Mouse (Mus musculus) olfactory bulb, adult 2 months (tissue): ENCODE data around the gene Sec1. TPM values are rescaled to one million over a fixed set of nuclear protein-coding genes. Genes with fewer than 3 reads are reported as not detected.
A peak's percentile ranks its signal among the peaks of the same experiment; 100 is the strongest.

ENCODE experiments used
- H3K27ac ChIP-seq: fragments of 200-500 bp; 2 replicates; pipeline ENCODE4 v1.5.1; 2012; ENCODE audit warnings: low read depth, low read length; ENCODE audit not compliant: insufficient read depth
- H3K4me1 ChIP-seq: fragments of 200-500 bp; 2 replicates; pipeline ENCODE4 v1.6.1; 2012; ENCODE audit warnings: low read length; ENCODE audit not compliant: control insufficient read depth, insufficient read depth
- H3K4me3 ChIP-seq: fragments of 200-500 bp; 2 replicates; pipeline ENCODE4 v1.5.1; 2012; ENCODE audit warnings: mild to moderate bottlenecking, low read depth, low read length, moderate library complexity; ENCODE audit not compliant: insufficient read depth
- CTCF ChIP-seq: fragments of 200-500 bp; IDR thresholded peaks from 2 replicates; pipeline ENCODE4 v1.5.1; 2012; ENCODE audit warnings: low read depth, mild to moderate bottlenecking, low read length, moderate library complexity; ENCODE audit not compliant: insufficient read depth
- POLR2A ChIP-seq: fragments of 200-500 bp; IDR thresholded peaks from 2 replicates; pipeline ENCODE4 v1.6.1; 2012; ENCODE audit warnings: mild to moderate bottlenecking, low read depth, low read length, moderate library complexity; ENCODE audit not compliant: insufficient read depth
- WGBS: fragments of 180-500 bp; shearing (Covaris S2); methylation state at CpG from one replicate; pipeline ENCODE4 v1.1.7; 2018; 5-methylcytosine and 5-hydroxymethylcytosine counted together
- polyA plus RNA-seq: library from polyadenylated mRNA; stranded (reverse); fragments of >200 nt; gene quantifications from 2 replicates; pipeline ENCODE4 v1.2.4, GENCODE M21; 2012; ENCODE audit warnings: low replicate concordance; ENCODE audit not compliant: missing spikeins, insufficient read depth, insufficient read length

Sec1 gene
- not detected in 2 replicates for polyA plus RNA-seq

DNA sequence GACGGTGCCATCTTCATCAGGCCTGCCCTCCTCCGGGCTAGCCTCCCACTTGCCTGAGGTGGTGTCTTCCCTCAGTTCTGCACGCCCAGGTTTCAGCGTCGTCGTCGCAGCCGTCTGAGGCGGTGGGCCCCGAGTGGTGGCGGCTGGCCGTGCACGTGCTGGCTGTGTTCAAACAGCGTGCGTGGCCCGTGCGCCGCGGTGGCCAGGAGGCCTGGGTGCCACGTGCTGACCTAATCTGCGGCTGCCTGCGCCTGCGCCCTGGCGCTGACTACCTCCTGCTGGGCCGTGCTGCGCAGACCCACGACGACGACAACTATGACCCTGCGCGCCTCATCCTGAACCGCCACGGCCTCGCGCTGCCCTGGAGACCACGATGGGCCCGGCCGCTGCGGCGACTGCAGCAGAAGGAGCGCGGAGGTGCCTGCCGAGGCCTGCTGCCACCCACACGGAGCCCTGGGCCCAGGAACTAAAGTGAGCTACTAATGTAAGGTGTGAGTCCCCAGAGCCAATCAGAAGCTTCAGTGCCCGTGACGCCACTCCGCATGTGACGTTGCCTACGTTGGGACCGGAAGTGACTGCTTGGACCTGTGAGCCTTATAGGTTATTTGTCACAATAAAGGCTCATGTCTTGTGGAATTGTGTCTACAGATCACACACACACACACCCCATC, at the start of gene Sec1:
Sec1 (minus strand) TSS at position 482 of the 671 bp plus-strand sequence.
- peaks cover 20% of the 10 kb centered on the region for H3K4me1 ChIP-seq
- TF ChIP-seq CTCF (no peak), POLR2A (no peak)
- WGBS, result 92% methylated on average over 50 of the region's 50 CpGs
- no peak within 1 kb of the TSS for H3K4me3 ChIP-seq
- H3K27ac ChIP-seq, result no peak within 1 kb of the TSS

GRCm38 (mm10) chr7:45742338-45742737, 48.1 kb upstream of the Sec1 start:
- H3K4me3 ChIP-seq, result peak overlapping the region; percentile 41
- peak overlapping the region; percentile 66 for H3K27ac ChIP-seq
- TF ChIP-seq CTCF (no peak), POLR2A (no peak)
- 9% methylated on average over 19 of the region's 19 CpGs for WGBS
- H3K4me1 ChIP-seq, result peaks cover 15% of the 10 kb centered on the region

DNA sequence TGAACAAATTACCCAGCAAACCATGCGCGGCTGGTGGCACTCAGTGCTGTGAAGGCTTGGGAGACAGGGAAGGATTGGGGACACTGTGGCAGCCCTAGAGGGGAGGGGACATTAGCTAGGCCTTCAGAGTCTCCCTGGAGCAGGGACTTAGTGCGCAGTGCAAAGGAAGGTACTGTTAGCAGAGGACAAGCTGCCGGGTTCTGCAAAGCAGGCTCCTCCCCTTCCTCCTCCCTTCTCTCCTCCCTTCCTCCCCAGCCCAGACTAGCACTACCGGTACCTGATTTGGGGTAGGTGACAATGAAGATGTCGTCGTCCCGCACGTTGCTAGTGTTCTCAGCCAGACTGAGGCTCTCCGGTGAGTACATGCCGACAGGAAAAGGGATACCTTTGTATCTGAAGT, 47.6 kb upstream of the Sec1 start:
- H3K4me1 ChIP-seq, result peaks cover 15% of the 10 kb centered on the region
- 41% methylated on average over 11 of the region's 11 CpGs for WGBS
- H3K27ac ChIP-seq, result peak overlapping the region; percentile 66
- peak overlapping the region; percentile 41 for H3K4me3 ChIP-seq
- TF ChIP-seq POLR2A (no peak; the same call in 1 of the 2 replicates), CTCF (no peak)

GRCm38 (mm10) chr7:45741308-45741707, 47.1 kb upstream of the Sec1 start:
- 70% methylated on average over 12 of the region's 12 CpGs for WGBS
- H3K27ac ChIP-seq, result peak overlapping the region; percentile 14; the same call in 1 of the 2 replicates
- H3K4me1 ChIP-seq, result peaks cover 15% of the 10 kb centered on the region
- TF ChIP-seq CTCF, result no peak
- no peak for TF ChIP-seq POLR2A
- peak overlapping the region; percentile 41 for H3K4me3 ChIP-seq

DNA sequence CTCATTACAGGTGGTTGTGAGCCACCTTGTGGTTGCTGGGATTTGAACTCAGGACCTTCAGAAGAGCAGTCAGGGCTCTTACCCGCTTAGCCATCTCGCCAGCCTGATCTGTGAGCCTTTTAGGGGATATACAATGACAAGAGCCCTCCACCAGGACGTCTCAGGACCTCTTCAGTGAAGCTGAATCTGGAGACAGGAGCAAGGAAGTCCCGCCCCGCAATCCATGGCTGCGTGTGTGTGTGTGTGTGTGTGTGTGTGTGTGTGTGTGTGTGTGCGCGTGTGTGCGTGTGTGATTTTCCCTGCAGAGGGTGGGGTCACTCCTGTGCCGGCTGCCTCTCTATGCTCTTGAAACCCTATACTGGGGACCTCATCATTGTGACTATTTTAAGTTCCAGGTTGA, 45.6 kb upstream of the Sec1 start:
- H3K27ac ChIP-seq, result no peak overlapping the region
- no peak for TF ChIP-seq POLR2A
- TF ChIP-seq CTCF, result no peak
- H3K4me3 ChIP-seq, result no peak overlapping the region
- peaks cover 15% of the 10 kb centered on the region for H3K4me1 ChIP-seq
- WGBS, result 64% methylated on average over 10 of the region's 10 CpGs

GRCm38 (mm10) chr7:45739162-45739763, 45.1 kb upstream of the Sec1 start:
- TF ChIP-seq POLR2A (no peak), CTCF (peak; percentile 22; the same call in 1 of the 2 replicates)
- H3K4me3 ChIP-seq, result no peak overlapping the region
- H3K27ac ChIP-seq, result no peak overlapping the region
- 9% methylated on average over 9 of the region's 9 CpGs for WGBS
- H3K4me1 ChIP-seq, result peaks cover 15% of the 10 kb centered on the region

DNA sequence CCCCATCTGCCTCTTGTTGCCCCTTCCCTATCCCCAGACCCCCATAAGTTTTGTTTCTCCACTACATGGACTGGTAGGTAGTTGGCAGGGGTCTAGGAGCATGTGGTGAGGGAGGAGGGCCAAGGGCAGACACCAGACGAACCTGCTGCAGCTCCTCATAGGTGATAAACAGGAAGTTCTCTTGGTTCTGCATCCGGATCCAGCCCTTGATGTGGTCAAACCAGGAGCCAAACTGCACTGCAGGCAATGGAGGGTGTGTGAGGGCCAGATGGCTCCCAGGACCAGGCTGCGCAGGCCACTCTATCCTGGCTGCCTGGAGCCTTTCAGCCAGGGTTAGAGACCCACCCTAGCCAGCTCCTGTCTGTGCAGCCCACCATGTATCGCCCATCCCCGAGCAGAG, 39.3 kb upstream of the Sec1 start:
- TF ChIP-seq POLR2A, result no peak
- TF ChIP-seq CTCF, result no peak
- WGBS, result 89% methylated on average over 5 of the region's 5 CpGs
- Histone ChIP-seq H3K27ac (no peak overlapping the region), H3K4me3 (no peak overlapping the region), H3K4me1 (no peaks in the 10 kb centered on the region)

GRCm38 (mm10) chr7:45730727-45731431, 36.7 kb upstream of the Sec1 start:
- H3K27ac ChIP-seq, result no peak overlapping the region
- TF ChIP-seq POLR2A, result no peak
- TF ChIP-seq CTCF, result peak; percentile 16; the same call in 1 of the 2 replicates
- no peaks in the 10 kb centered on the region for H3K4me1 ChIP-seq
- 37% methylated on average over 16 of the region's 16 CpGs for WGBS
- no peak overlapping the region for H3K4me3 ChIP-seq

DNA sequence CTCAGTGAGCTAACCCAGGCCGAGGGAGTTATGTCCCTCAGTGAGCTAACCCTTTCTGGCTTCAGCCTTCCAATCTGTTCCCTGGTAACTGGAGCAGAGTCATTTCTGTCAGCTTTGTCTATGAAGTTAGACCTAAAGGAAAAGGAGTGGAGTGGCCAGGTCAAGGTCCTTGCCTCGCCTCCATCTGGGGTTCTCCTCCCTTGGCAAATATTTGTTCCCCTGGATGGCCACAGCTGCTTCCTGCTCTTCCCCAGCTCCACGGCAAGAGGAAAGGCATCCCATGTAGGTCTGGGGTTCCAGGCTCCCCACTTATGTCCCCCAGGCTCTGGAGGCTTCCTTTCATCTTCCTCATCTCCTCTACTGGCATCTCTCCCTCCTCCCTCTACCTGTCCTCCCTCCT, 33.4 kb upstream of the Sec1 start:
- WGBS, result 81% methylated on average over 3 of the region's 3 CpGs
- Histone ChIP-seq H3K4me3 (no peak overlapping the region), H3K27ac (no peak overlapping the region), H3K4me1 (no peaks in the 10 kb centered on the region)
- TF ChIP-seq POLR2A, result no peak
- no peak for TF ChIP-seq CTCF
